Mouse (Mus musculus) right cerebral cortex, adult 2 months (tissue): Measurements from ENCODE around the gene Hist1h4f.
A peak's percentile ranks its signal among the peaks of the same experiment; 100 is the strongest.
"Not testable (repeated sequence)": the region's sequence is repeated elsewhere in the genome, so short reads cannot be mapped to it uniquely, and the experiment has no call there.

Experiments
- DNase-seq, 2 experiments: peaks; one replicate each; pipeline ENCODE4 v3.0.0; 2021 to 2022; ENCODE audit warnings: low spot score in 2 of 2

Gene Hist1h4f

GRCm38 (mm10) chr13:23551146-23551834 is at the start of gene Hist1h4f:
Gene Hist1h4f (minus strand): TSS chr13:23551648.
- DNase-seq, result peak; percentile 93 to 94

GRCm38 (mm10) chr13:23597957-23598356 is 46.5 kb upstream of the Hist1h4f start:
- DNase-seq, result peak; percentile 65 to 83

GRCm38 (mm10) chr13:23595622-23596372 is 44.3 kb upstream of the Hist1h4f start:
- no peak for DNase-seq

GRCm38 (mm10) chr13:23595185-23595584 is 43.7 kb upstream of the Hist1h4f start:
- DNase-seq, result no peak

DNA sequence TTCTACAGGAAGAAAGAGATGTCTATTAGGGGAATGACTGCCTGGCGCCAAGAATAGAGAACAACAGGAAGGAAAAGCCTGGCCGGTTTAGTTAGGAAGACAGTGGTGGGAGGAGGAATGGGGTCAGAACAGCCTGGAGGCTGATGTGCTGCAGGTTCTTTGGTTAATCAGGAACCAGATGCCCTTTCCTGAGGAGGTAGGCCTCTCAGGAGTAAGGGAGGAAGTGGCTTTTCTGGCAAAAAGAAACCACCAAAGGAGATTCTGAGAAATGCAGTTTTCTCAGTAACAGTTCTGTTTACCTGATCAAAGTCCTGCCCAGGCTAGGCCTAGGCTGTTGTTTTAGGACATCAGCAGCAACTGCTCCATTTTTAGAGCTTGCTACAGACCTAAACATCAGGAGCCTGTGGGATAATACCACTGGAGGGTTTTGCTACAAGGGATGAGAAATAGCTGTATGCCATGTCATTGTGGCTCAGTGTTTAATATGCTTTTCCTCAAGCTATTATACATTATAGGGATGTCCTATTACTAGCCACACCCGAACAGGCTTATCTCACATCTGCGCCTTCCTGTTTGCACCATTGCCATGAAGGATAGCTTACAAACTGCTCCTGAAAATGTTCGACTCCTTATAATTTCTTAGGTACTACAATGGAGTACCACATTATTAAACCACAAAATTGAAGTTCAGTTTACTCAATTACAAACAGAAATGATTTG is 41.8 kb upstream of the Hist1h4f start:
- DNase-seq, result no peak

- no peak for DNase-seq
These were observed 41.2 kb upstream of the Hist1h4f start for GRCm38 (mm10) chr13:23592614-23593013.

DNA sequence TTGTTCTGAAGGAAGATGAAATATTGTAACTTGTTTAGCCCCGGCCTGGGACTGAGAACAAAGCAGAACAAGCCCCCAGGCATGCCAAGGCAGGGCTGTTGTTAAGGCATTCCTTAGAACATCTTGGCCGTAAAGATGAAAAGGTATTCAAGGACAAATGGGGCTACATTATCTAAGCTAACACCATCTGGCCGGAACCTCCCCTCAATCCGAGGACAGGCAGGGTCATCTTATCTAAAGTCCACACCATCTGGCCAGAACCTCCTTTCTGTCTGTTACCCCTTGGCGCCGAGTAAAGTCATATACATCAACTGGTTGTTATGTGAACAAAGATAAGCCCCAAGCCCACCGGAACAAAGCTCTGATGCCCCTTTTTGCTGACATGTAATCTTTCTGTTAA is 40.4 kb upstream of the Hist1h4f start:
- not testable (repeated sequence) for DNase-seq

DNA sequence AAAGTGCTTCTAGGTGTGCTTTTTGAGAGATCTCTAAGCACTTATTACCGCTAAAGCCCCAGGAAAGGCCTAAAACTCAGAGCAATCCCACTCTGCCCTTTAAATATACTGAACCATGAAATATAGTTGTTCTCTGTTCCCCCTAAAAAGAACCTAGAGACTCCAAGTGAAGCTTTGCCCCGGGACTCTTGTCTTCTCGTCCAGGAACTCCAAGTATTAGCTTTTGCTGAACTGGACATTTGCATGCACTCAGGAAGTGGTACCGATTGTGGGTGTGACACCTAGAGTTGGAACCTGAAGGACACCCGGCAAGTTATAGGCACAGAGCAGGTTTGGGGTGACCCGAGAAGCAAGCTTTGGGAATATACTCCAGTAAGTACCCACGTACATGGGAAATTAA is 39.8 kb upstream of the Hist1h4f start:
- DNase-seq, result no peak

DNA sequence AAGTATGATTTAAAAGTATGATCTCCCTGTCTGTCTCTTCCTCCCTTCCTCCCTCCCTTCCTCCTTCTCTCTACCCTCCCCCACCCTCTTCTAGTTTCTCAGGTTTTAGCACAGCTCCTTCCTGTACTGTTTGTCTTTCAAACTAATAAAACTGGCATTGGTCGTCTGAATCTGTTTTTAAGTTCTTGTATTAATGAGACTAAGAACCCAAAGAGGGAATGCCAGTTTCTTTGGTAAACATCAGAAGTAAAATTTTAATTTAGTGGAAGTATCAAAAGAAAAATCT is 35.4 kb upstream of the Hist1h4f start:
- DNase-seq, result no peak

DNA sequence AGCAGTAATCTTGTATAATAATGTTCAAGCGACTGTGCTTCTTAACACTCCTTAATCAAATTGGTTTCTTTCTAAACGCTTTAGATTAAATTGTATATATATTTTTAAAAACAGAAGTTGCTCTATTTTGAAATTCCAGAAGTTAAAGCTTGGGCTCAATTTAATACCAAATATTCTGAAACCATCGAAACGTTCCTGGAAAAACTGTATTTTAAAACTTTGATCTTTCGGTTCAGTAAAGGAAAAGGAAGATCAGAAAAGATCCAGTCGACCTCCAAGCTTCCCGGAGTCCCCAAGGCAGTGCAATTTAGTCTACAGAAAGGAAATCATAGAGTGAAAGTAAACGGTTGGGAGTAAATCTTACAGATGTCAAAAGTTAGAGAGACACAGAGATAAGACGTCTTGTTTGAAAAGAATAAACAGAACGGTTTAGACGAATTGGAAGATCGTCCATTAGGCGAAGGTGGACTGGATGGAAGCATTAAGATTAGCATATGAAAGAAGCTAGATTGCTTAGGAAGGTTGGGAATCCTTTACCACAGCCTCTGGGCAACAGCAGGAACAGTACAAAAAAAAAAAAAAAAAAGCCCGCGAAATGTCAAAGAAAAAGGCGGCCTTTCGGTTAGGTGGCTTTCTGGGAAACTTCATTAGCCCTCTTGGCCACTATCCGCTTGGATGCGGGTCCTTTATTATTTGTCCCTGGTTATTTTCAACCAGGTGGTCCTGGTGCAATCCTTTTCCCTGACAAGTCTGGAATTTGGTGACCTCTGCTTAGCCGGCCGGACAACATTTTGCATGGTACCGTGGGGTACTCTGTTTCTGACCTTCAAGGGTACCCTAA is 34.9 kb upstream of the Hist1h4f start:
- DNase-seq, result no peak

DNA sequence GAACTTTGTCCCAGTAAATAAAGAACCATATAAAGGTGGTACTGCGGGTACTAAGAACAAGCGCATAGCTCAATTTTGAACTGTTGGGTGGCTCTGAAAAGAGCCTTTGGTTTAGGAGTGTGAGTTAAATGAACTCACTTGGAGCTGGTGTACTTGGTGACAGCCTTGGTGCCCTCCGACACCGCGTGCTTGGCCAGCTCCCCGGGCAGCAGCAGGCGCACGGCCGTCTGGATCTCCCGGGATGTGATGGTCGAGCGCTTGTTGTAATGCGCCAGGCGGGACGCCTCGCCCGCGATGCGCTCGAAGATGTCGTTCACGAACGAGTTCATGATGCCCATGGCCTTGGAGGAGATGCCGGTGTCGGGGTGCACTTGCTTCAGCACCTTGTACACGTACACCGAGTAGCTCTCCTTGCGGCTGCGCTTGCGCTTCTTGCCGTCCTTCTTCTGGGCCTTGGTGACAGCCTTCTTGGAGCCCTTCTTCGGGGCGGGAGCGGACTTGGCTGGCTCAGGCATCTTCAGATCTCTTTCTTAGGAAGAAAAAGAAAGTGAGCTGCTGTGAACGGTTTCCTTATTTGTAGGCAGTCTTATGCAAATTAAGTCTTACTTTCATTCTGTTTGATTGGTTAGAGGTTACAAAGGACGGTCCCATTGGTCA is 34.1 kb upstream of the Hist1h4f start:
- DNase-seq, result peak; percentile 76 to 77

- DNase-seq, result peak; percentile 77 to 82
These were observed 33.6 kb upstream of the Hist1h4f start for GRCm38 (mm10) chr13:23585029-23585441.

DNA sequence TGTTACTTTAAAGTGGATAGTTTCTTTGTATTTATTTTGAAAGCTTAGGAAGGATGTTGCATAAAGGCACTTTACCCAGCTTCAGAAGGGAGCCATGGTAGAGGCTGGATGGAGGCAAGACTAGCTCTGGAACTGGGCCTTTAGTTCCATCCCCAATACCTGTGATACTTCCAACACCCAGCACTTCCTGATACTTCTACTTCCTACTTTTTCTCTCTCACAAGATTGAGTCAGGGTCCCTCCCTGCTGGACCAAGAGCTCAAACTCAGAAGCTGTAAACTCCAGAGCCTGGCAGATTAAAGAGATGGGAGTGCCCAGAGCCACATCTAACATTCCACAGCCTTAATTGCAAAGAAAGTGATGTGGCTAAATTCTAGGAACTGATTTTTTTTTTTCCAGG is 32.9 kb upstream of the Hist1h4f start:
- DNase-seq, result no peak

DNA sequence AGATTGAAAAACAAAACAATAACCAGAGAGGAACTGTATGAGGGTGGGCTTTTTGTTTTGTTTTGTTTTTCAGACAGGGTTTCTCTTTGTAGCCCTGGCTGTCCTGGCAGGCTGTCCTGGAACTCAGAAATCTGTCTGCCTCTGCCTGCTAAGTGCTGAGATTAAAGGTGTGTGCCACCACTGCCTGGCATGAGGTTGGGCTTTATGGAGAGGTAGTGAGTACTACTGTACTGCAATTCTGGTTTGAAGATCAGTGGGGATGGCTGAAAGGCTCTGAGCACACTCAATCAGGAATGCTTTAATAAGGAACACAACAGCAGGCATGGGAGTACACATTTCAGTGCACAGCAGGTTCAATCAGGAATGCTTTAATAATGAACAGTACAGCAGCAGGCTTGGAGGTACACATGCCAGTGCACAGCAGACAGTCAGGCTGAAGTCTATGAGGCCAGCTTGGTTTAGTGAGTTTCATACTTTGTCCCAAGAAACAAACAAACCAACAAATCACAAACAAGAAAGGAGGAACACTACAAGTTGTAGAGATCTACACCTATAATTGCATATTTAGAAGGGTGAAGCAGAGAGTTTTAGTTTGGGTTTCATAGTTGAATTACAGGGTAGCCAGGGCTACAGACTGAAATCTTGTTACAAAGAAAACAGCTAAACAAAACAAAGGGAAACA is 32.1 kb upstream of the Hist1h4f start:
- DNase-seq, result no peak

GRCm38 (mm10) chr13:23582219-23583056 is 31.0 kb upstream of the Hist1h4f start:
- no peak for DNase-seq

GRCm38 (mm10) chr13:23581408-23582218 is 30.2 kb upstream of the Hist1h4f start, which contains the start of gene Hist1h4d:
Gene Hist1h4d (plus strand): TSS chr13:23581598.
- peak; percentile 99 for DNase-seq

- no peak for DNase-seq
These were observed 26.4 kb upstream of the Hist1h4f start for GRCm38 (mm10) chr13:23577835-23578234.

GRCm38 (mm10) chr13:23576906-23577639 is 25.6 kb upstream of the Hist1h4f start:
- DNase-seq, result no peak
